Mouse (Mus musculus) lung, postnatal 14 days (tissue): ENCODE data around the gene Cnn2.

Experiments used
- DNase-seq: peaks from one replicate; pipeline ENCODE4 v3.0.0; 2021

The Cnn2 gene

DNA sequence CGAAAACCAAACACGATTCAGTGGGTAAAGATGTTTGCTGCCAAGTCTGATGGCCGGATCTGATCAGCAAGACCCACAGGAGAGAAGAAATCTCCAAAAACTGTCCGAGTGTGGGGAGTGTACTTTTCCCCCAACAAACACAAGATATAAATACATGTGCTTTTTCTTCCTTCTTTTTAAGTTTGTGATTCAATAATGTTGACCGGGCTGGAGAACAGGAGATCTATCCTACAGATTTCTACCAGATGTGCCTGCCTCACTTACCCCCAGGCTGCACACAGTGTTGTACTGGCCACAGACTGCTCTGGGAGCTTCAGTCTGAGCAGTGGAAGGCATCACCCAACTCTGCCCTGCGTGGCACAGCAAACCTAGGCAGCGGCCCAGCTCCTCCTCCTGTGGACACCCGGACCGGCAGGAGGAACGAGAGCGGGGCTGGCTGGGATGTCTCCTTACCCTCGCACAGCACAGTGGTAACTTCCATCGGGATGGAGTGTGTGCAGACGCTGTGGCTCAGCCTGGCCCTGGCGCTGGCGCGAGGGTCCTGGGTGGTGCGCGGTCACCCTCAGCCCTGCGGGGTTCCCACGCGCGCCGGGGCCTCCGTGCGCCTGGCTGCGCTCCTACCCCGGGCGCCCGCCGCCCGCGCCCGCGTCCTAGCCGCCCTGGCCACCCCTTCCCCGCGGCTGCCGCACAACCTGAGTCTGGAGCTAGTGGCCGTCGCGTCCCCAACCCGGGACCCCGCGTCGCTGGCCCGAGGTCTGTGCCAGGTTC is 17.8 kb upstream of the Cnn2 start, which contains the start of gene Grin3b:
Gene Grin3b, plus strand, starts transcription at position 301 of the 768 bp plus-strand sequence.
- no peak for DNase-seq

DNA sequence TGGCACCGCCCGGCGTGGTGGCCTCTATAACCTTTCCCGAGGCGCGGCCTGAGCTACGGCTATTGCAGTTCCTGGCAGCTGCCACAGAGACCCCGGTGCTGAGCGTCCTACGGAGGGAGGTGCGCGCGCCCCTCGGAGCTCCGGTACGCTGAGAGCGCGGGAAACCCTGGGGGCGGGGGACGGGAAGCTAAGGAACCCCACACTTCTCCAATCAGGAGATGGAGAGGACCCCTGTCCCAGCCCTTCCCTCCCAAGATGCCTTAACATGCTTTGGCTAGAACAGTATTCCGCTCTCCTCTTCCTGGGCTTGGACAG is 17.2 kb upstream of the Cnn2 start:
- no peak for DNase-seq

DNA sequence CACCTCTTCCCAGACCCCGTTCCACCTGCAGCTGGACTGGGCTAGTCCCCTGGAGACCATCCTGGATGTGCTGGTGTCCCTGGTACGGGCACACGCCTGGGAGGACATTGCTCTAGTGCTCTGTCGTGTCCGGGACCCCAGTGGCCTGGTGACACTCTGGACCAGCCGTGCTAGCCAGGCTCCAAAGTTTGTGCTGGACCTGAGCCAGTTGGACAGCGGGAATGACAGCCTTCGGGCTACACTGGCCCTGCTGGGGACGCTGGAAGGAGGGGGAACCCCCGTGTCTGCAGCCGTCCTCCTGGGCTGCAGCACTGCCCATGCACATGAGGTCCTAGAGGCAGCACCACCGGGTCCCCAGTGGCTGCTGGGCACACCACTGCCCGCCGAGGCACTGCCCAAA is 15.6 kb upstream of the Cnn2 start:
- peak; percentile 40 for DNase-seq

DNA sequence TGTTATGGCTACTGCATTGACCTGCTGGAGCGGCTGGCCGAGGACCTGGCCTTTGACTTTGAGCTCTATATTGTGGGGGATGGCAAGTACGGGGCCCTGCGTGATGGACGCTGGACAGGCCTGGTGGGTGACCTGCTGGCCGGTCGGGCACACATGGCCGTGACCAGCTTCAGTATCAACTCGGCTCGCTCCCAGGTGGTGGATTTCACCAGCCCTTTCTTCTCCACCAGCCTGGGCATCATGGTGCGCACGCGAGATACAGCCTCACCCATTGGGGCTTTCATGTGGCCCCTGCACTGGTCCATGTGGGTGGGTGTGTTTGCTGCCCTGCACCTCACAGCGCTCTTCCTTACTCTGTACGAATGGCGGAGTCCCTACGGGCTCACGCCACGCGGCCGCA is 14.3 kb upstream of the Cnn2 start:
- DNase-seq: no peak

DNA sequence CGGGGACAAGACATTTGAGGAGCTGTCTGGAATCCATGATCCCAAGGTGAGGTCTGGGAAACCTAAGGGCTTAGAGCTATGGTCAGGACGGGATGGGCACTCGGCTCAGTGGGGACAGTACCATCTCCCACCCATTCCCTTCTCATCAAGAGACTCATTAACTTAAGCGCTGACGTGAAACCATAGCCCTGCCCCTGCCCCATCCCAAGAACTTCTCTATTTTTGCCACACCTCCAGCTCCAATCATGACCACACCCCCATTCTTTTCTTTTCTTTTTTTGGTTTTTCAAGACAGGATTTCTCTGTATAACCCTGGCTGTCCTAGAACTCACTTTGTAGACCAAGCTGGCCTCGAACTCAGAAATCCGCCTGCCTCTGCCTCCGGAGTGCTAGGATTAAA is 13.7 kb upstream of the Cnn2 start:
- no peak for DNase-seq

DNA sequence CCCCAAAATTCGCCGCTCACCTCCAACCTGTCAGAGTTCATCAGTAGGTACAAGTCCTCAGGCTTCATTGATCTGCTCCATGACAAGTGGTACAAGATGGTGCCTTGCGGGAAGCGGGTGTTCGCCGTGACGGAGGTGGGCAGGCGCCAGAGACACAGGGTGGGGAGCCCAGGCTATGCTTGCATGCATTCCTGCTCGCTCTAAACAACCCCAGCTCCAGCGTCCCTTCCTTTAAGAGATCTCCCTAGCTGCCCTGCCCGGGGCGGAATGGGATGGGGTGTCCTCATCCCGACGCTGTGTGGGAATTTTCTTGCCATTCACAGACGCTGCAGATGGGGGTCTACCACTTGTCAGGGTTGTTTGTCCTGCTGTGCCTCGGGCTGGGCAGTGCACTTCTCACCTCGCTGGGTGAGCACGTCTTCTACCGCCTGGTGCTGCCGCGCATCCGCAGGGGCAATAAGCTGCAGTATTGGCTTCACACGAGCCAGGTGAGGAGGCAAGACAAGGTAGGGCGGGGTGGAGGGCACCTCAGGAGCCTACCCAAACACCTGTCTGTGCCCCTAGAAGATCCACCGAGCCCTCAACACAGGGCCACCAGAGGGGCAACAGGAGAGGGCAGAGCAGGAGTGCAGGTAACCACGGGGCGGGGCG is 12.2 kb upstream of the Cnn2 start:
- no peak for DNase-seq

DNA sequence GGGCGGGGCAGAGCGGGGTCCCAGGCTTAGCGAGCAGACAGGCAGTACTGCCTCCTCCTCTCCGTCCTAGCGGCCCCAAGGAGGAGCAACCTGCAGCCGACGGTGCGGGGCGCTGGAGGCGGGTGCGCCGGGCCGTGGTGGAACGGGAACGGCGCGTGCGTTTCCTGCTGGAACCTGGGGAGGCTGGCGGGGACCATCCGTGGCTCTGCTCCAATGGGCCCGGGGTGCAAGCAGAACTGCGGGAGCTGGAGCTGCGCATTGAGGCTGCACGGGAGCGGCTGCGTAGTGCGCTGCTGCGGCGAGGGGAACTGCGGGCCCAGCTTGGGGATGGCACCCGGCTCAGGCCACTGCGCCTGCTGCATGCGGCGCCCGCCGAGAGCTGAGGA is 11.7 kb upstream of the Cnn2 start:
- DNase-seq: no peak

DNA sequence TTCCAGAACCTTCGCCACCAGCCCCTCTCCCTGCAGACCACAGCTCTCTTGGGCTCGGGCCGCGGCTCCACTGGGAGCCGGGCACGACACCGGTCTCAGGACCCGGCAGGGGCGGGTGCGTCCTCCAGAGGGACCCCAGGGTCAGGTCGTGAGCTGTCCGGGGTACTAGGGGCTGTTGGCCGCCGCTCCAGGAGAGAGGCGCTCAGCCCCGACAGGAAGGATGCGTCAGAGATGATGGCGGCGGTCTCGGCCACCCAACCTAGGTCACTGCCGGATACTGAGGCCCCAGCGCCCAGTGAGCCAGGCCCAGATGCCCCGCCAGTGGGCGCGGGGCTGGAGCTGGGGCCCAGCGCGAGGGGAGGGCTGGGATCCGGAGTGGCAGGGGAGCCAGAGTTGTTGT is 11.1 kb upstream of the Cnn2 start:
- DNase-seq: no peak

DNA sequence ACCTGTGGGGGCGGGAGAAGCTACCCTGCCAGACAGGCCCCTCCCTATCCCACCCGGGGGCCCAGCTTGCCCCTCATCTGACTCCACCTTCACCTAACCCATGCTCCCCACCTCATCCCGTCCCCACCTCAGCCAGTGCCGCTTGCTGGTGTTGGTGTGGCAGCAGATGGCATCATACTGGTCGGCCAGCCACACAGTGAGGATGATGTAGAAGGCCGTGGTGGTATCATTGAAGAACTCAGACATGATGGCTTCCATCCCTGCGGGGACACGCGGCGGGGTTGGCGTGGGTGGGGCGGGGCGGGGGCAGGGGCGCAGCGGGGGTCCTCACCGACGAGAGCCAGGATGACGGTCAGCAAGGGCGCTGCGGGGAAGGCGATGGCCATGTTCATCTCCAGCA is 10.3 kb upstream of the Cnn2 start:
- DNase-seq: no peak

DNA sequence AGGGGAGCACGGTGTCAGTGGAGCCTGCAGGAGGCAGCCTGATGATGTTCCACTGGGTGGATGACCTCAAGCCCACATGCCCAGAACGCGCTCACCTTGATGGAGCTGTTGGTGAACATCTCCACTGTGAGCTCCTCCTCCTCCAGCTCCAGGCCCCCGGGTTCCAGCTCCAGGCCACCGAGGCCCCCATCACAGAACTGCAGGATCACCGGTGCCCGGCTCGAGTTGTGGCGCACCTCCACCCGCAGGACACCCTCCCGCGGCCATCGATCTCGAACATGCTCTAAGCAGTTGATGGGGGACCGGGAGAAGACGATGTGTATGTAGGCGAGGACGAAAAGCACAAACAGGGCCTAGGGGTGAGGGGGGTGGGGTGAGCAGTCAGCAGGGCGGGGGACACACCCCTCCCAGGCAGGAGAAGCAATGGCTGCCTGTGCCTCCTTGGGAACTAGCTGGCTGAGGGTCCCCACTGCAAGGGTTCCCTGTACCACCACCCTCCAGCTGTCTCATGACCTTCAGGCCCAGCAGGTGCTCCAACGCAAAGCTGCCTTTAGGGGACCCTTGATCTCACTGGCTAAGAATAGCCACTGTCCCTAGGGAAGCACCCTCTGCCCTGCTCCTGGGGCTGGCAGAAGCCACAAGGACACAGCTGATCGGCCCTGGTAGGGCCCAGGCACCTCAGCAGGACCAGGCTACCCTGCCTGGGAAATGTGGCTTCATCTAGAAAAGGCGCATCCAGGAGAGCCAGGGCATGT is 8.8 kb upstream of the Cnn2 start:
- DNase-seq: no peak

DNA sequence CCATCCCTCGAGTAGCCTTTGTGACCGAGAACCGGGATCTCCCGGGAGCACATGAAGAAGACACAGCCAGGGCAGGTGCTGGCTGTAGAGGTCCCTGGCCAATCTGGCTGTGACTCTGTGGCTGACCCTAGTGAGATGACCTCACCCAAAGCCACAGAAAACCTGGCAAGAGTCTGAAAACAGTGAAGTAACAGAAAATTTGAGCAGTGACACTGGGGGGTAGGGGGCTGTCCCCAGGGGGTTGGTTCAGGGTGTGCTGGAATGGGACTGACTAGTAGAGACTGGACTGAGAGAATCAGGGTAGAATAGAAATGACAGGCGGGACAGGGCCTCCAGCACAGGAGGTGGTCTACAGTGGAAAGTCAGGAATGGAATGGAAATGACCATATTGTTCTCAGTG is 5.2 kb upstream of the Cnn2 start:
- no peak for DNase-seq

DNA sequence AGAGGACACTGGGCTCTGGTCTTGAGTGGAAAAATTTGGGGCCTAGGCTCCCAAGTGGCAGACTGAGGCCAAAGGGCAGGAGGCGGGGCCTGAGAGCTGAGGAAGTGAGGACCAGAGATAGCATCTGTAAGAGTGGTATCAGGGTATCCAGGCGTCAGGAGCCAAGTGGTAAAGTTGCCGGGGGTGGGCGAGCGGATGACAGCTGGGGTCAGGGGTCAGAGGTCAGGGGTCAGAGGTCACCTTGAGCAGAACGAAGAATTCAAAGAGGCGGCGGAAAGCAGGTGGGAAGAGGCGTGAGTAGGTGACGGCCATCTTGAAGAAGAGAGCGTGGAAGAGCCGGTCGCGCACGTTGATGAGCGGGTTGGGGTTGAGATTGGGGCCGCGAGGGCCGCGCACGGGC is 4.7 kb upstream of the Cnn2 start:
- DNase-seq: peak; percentile 56

DNA sequence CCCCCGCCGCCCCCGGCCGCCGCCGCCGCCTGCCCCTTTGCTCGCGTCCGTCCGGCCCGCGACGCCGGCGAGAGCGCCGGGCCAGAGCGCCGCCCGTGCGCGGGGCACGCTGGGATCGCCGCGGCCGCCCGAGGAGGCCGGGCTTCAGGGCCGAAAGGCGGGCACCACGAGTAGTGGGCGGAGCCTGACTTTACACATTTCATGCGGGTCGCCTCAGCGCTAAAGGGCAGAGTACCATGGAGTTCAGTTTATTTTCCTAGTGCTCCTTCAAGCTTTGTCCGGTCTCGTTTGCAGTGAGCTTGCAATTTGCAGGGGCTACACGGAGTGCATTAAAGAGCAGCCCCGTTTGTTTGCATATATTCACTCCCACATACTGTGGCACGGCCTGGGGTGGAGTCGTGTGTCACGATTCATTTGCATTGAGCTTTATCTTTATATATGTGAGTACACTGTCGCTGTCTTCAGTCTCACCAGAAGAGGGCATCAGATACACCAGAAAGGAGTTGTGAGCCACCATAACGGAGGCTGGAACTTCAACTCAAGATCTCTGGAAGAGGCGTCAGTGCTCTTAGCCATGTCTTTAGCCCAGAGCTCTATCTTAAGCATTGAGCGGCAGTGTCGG is 4.1 kb upstream of the Cnn2 start, which contains the start of gene Tmem259:
Gene Tmem259, minus strand, starts transcription at position 136 of the 622 bp plus-strand sequence.
- DNase-seq: peak; percentile 89

DNA sequence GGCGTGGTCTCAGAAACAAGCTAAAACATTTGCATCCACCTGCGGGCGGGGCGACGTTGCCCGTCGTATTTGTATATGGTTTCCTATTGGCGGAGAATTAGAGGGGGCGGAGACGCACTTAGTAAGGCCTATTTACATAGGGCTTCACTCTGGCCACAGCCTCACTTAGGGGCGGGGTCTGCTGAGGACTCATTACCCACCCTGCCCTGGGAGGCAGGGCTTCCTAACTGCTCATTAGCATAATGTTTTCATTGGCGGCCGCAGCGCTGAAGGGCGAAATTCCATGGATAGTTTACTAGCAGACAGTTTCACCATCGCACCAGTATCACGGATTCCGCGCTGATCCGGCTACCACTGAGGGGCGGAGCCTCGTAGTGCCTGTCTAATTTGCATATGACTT is 3.5 kb upstream of the Cnn2 start:
- DNase-seq: peak; percentile 94

DNA sequence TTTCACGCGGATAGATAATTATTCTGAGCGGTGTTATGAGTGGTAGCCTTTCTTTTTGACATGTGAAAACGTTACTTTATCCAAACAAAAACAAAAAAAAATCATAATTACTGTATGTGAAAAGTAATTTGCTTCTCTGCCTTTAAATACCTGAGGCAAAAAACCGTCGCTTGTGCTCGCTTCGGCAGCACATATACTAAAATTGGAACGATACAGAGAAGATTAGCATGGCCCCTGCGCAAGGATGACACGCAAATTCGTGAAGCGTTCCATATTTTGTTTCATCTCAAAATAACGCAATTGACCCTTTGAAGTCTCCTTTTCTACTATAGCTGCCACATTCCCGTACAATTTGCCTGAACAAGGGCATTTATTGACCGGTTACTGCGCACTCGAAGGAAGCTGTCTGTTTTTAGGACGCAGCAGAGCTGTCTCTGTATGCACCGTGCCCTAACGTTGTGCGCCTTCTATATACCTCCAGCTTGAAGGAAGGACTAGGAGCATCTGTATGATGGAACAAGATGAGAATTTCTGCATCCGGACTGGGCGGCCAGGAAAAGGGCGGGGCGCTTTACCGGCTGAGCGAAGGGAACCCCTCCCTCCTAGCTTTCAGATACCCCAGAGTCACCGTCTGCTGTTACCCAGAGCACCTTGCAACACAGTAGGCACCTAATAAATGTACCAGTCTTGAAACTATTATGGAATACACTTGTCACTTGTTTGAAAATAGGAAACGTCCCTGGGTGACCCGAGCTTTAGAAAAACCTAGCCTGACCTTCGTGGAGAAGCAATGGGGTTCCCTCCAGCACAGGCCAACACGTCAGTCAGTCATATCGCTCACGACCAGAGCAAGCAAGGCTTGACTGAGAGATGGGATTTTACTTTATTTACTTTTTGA is 2.8 kb upstream of the Cnn2 start:
- DNase-seq: peak; percentile 66

DNA sequence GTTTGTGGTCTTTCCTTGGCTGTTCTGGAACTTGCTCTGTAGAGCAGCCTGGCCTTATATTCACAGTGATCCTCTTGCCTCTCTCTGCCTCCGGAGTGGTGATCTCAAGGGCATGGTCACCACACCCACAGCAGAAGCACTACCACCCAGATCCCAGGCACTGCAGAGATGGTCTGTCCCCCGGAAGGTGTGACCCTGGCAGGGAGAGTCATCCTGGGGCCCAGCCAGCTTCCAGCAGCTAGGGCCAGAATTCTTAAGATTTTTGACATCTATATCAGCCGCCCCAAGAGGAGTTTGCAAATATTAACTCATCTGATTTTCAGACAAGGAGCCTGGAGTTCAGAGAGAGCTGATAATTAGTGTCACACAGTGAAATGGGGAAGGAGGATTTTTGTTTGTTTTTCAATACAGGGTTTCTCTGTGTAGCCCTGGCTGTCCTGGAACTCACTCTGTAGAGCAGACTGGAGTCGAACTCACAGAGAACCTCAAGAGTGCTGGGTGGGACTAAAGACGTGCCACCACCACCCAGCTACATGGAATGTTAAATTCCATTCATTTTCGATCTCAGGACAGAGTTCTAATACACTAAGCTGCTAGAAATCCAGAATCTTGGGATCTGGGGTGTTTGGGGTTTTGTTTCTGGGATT is 2.0 kb upstream of the Cnn2 start:
- peak; percentile 73 for DNase-seq

DNA sequence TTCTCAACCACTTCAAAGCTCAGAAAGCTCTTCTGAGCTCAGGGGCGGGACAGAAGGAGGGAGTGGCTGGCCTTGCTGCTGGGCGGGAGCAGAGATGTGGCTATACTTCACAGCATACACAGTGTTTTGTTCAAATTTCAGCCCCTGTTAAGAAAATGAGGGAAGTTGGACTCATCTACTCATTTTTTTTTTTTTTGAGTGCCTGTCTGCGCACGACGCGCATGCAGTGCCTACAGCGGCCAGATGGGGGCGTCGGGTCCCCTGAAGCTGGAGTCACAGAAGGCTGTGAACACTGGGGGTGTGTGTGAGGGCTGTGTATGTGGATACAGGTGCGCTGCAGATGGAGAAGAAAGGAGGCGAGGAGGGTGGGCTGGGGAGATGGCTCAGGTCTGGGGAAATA is 1.4 kb upstream of the Cnn2 start:
- DNase-seq: peak; percentile 95

DNA sequence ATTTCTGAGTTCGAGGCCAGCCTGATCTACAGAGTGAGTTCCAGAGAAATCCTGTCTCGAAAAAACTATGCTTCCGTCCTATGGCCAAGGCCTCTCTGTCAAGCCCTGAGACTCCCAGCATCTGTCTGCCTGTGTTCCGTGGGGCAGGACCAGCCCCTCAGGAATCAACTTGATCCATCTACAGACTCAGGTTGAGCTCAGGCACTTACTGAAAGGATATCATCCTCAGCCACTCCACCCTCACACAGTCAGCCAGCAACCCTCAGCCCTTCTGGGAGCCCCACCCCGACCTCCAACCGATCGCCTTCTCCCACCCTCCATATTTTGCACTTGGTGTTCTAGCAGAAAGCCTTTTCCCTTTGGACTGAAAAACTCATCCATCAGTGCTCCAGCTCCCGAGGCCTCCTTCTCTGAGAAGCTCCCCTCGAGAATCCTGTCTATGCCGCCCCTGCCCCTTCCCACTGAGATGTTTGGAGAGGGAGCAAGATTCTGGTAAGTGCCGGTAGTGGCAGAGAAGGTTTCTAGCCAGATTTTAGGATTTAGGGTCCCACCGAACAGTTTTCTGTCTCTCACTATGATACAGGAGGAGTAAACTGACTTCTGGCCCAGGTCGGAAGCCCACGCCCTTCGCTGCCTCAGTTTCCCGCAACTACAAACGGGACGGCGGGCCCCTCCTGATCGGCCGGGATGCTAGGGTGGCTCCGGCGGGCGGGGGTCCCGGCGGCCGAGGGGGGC is 446 bp upstream of the Cnn2 start:
- peak; percentile 28 for DNase-seq

DNA sequence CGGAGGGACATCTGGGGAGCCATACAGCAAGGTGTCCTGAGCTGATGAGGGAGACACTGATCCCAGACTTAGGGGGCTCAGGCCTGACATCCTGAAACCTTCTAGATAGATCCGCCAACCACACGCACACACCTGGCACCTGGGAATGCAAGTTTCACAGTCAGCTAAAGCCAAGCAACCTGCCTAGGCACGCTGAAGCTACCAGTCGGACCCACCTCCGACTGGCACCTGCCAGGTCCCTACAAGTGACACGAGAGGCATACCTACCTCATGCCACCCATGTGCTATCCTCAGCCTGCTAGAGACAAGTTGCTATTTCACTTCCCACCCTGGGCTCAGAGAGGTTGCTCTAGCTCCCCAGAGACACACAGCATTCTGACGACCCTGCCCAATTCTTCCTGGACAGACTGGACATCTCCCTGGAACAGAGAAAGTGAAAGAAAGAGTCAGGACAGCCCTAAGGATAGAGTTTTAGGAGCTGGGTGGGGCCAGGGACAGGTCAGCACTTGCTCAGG is 945 bp downstream of the Cnn2 start:
- DNase-seq: no peak

DNA sequence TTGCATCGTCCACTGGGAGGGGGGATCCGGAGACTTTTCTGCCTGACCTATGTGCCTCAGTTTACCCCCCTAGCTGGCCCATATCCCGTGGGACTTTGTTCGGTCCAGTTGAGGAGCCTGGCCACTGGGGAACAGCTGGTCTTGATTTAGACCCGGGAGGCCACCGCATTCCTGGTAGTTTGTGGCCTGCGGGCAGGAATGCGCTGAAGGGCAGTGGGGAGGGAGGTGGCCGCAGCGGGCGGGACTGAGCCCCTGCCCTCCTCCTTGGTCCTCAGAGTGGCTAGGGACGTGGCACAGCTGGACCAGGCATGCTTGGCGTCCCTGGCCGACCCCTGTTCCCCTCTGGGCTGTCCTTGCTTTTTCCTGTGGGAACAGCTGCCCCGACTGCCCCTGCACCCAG is 1.5 kb downstream of the Cnn2 start:
- peak; percentile 80 for DNase-seq

DNA sequence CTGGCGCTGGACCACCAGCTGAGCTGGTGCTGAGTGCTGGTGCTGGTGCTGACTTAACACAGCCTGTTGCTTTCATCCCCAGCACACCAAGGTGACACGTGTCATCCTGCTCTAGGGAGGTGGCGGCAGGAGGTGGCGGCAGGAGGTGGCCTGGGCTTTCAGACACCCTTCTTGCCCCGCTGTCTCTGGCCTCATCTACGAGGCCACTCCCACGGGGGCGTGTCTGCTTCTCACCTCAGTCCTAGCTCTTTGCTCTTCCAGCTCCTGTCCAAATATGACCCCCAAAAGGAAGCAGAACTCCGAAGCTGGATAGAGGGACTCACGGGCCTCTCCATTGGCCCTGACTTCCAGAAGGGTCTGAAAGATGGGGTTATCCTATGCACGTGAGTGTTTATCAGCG is 2.7 kb downstream of the Cnn2 start:
- DNase-seq: no peak
